Mouse (Mus musculus) lung, adult 2 months (tissue): ENCODE data around the gene Tpra1.

ENCODE experiments used
- CTCF ChIP-seq: fragments of 200-500 bp; IDR thresholded peaks from 2 replicates; pipeline ENCODE4 v1.5.1; 2011; ENCODE audit warnings: mild to moderate bottlenecking, low read length, control low read depth; ENCODE audit not compliant: insufficient read depth
- POLR2A ChIP-seq: fragments of 200-500 bp; IDR thresholded peaks from 2 replicates; pipeline ENCODE4 v1.6.1; 2011; ENCODE audit warnings: low read depth, mild to moderate bottlenecking, control low read depth, low read length, borderline replicate concordance; ENCODE audit errors: extremely low read depth

- TF ChIP-seq CTCF = no peak
- no peak for TF ChIP-seq POLR2A
Observed at GRCm38 (mm10) chr6:88904456-88904974, 2.5 kb downstream of the Tpra1 start.
